Mouse (Mus musculus) left cerebral cortex, postnatal 10 days (tissue): ENCODE data around the gene Mtrr. TPM values are rescaled to one million over a fixed set of nuclear protein-coding genes. Genes with fewer than 3 reads are reported as not detected.
"Not testable (repeated sequence)": the region's sequence is repeated elsewhere in the genome, so short reads cannot be mapped to it uniquely, and the experiment has no call there.

Experiments used
- DNase-seq, 2 experiments: peaks; one replicate each; pipeline ENCODE4 v3.0.0; 2021 to 2022; ENCODE audit warnings: low spot score in 2 of 2, mixed read lengths in 1 of 2; ENCODE audit errors: extremely low spot score in 1 of 2
- intact Hi-C: fragments of 180-260 bp; cut with DNase I; formaldehyde crosslinking; loops from one replicate; pipeline ENCODE4 v1.15.1; 2025
- total RNA-seq, 2 experiments: library from RNA; stranded (reverse); gene quantifications; 2 replicates each; pipeline ENCODE4 v1.2.3; 2021

Gene Mtrr
- total RNA-seq, 2 experiments from 2014 or later, result 9.3 to 11.9 TPM

GRCm38 (mm10) chr13:68572966-68573913 is 8.7 kb downstream of the Mtrr start:
- intact Hi-C loops, result no loop called here
- no peak for DNase-seq

GRCm38 (mm10) chr13:68572247-68572646 is 9.7 kb downstream of the Mtrr start:
- intact Hi-C loops, result no loop called here
- no peak for DNase-seq

- intact Hi-C loops, result no loop called here
- DNase-seq, result peak; percentile 60 to 74
Observed at GRCm38 (mm10) chr13:68569589-68570336, 12.2 kb downstream of the Mtrr start.

GRCm38 (mm10) chr13:68568548-68568947 is 13.4 kb downstream of the Mtrr start:
- intact Hi-C loops, result no loop called here
- DNase-seq, result peak in 1 of 2 experiments; percentile 30

GRCm38 (mm10) chr13:68568110-68568509 is 13.8 kb downstream of the Mtrr start:
- no peak for DNase-seq

GRCm38 (mm10) chr13:68553391-68553790 is 28.6 kb downstream of the Mtrr start:
- DNase-seq, intact Hi-C loops: not testable (repeated sequence)

More at GRCm38 (mm10) chr13:68568110-68568509, 13.8 kb downstream of the Mtrr start:
- intact Hi-C loops, result no loop called here

Other genes with a start within 250 kb of the Mtrr start
- 10 to 100 TPM; 12.4 to 13.2 TPM for gene Fastkd3, start 85 bp upstream of the Mtrr start, total RNA-seq
- gene 1700001L19Rik, start 15.3 kb upstream of the Mtrr start, total RNA-seq, result 10 to 100 TPM; 31.1 to 34.4 TPM